Mouse (Mus musculus) ES-Bruce4 (cell line): ENCODE measurements around the gene Yju2.

Source experiments
- CTCF ChIP-seq: IDR thresholded peaks from one replicate; pipeline ENCODE4 v1.8.1; 2011; ENCODE audit warnings: low read depth, low read length
- EP300 ChIP-seq: IDR thresholded peaks from 2 replicates; pipeline ENCODE4 v1.6.1; 2011; ENCODE audit warnings: low read depth, low read length; ENCODE audit not compliant: insufficient read depth
- POLR2A ChIP-seq: IDR thresholded peaks from one replicate; pipeline ENCODE4 v1.8.1; 2011; ENCODE audit warnings: low read length; ENCODE audit not compliant: insufficient read depth

DNA sequence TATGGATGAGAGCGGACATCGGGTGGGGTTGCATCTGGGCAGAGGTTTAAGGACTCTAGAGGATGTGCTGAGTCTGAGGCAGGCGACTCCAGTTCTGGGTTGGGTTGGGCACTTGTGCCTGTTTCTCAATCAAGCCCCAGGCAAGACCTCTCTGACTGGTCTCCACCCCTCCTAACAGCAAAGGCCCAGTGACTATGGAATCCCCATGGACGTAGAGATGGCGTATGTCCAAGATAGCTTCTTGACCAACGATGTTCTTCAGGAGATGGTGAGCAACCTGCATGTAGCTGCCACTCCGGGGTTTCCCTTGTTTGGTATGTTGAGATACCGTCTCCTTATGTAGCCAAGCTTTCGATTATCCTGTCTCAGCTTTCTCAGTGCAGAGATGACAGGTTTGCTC is 56.4 kb downstream of the Yju2 start:
- TF ChIP-seq POLR2A (no peak), CTCF (no peak), EP300 (no peak)
